Mouse (Mus musculus) cerebellum, adult 2 months (tissue): ENCODE data around the gene Loxl4.

ENCODE experiments used
- CTCF ChIP-seq: fragments of 200-500 bp; IDR thresholded peaks from 2 replicates; pipeline ENCODE4 v1.5.1; 2011; ENCODE audit warnings: low read depth, mild to moderate bottlenecking, control low read depth, low read length, moderate library complexity, borderline replicate concordance; ENCODE audit not compliant: insufficient read depth
- POLR2A ChIP-seq: fragments of 200-500 bp; IDR thresholded peaks from 2 replicates; pipeline ENCODE4 v1.6.1; 2011; ENCODE audit warnings: low read length, control low read depth, borderline replicate concordance; ENCODE audit not compliant: insufficient read depth

DNA sequence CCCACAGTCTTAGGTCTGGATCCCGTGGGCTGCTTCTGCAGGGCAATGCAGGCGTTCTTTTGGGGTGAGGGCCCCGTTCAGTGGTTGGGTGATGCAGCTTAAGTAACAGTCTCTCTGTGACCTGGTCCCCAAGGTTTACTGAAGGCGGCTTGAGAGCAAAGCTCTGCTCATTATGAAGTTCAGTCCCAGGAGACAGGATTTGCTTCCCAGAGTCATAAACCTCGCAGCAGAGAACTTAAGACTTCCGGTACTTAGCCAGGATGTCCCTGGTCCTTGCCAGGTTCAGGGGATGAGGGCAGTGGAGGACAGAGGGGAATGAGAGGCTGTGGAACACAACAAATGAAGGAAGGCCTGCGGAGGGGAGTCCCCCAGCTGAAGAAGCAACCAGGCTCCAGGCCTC lies 503 bp upstream of the Loxl4 start:
- TF ChIP-seq CTCF (no peak), POLR2A (no peak)
